Mouse (Mus musculus): ENCODE data around the gene Zfp763.
"Not testable (repeated sequence)": the region's sequence is repeated elsewhere in the genome, so short reads cannot be mapped to it uniquely, and the experiment has no call there.

Zfp763 gene

GRCm38 (mm10) chr17:33032900-33033891, at the start of gene Zfp763:
Gene Zfp763 (minus strand): TSS chr17:33033402.
- H3K27me3 ChIP-seq (ENCODE audit: control insufficient read depth, insufficient read depth, low read length, poor library complexity, severe bottlenecking) = no peaks in the 10 kb centered on the region
- H3K36me3 ChIP-seq (ENCODE audit: control insufficient read depth, insufficient read depth, low read length, poor library complexity, severe bottlenecking) = no peaks in the 10 kb centered on the region
- peak; percentile 79 for DNase-seq (ENCODE audit: low read depth, low spot score)

GRCm38 (mm10) chr17:33067958-33068357, 34.8 kb upstream of the Zfp763 start, which contains the start of gene 4921501E09Rik:
Gene 4921501E09Rik (minus strand): TSS chr17:33068058.
- no peaks in the 10 kb centered on the region for H3K36me3 ChIP-seq (ENCODE audit: control insufficient read depth, insufficient read depth, low read length, poor library complexity, severe bottlenecking)
- DNase-seq (ENCODE audit: low read depth, low spot score) = no peak
- no peaks in the 10 kb centered on the region for H3K27me3 ChIP-seq (ENCODE audit: control insufficient read depth, insufficient read depth, low read length, poor library complexity, severe bottlenecking)

GRCm38 (mm10) chr17:33063001-33063400, 29.8 kb upstream of the Zfp763 start:
- no peak for DNase-seq (ENCODE audit: low read depth, low spot score)
- no peaks in the 10 kb centered on the region for H3K27me3 ChIP-seq (ENCODE audit: control insufficient read depth, insufficient read depth, low read length, poor library complexity, severe bottlenecking)
- H3K36me3 ChIP-seq (ENCODE audit: control insufficient read depth, insufficient read depth, low read length, poor library complexity, severe bottlenecking) = no peaks in the 10 kb centered on the region

GRCm38 (mm10) chr17:33058791-33059190, 25.6 kb upstream of the Zfp763 start:
- H3K27me3 ChIP-seq (ENCODE audit: control insufficient read depth, insufficient read depth, low read length, poor library complexity, severe bottlenecking) = no peaks in the 10 kb centered on the region
- no peaks in the 10 kb centered on the region for H3K36me3 ChIP-seq (ENCODE audit: control insufficient read depth, insufficient read depth, low read length, poor library complexity, severe bottlenecking)
- DNase-seq (ENCODE audit: low read depth, low spot score) = peak; percentile 3

- no peaks in the 10 kb centered on the region for H3K36me3 ChIP-seq (ENCODE audit: control insufficient read depth, insufficient read depth, low read length, poor library complexity, severe bottlenecking)
- H3K27me3 ChIP-seq (ENCODE audit: control insufficient read depth, insufficient read depth, low read length, poor library complexity, severe bottlenecking) = no peaks in the 10 kb centered on the region; the same call in 1 of the 2 replicates
- no peak for DNase-seq (ENCODE audit: low read depth, low spot score)
Measured at GRCm38 (mm10) chr17:33032376-33032775, 826 bp downstream of the Zfp763 start.

- H3K36me3 ChIP-seq (ENCODE audit: control insufficient read depth, insufficient read depth, low read length, poor library complexity, severe bottlenecking); DNase-seq (ENCODE audit: low read depth, low spot score); H3K27me3 ChIP-seq (ENCODE audit: control insufficient read depth, insufficient read depth, low read length, poor library complexity, severe bottlenecking): not testable (repeated sequence)
Measured at GRCm38 (mm10) chr17:33020434-33020833, 12.8 kb downstream of the Zfp763 start.

- Histone ChIP-seq H3K36me3 (ENCODE audit: control insufficient read depth, insufficient read depth, low read length, poor library complexity, severe bottlenecking) (peaks cover 8% of the 10 kb centered on the region), H3K27me3 (ENCODE audit: control insufficient read depth, insufficient read depth, low read length, poor library complexity, severe bottlenecking) (no peaks in the 10 kb centered on the region)
- peak; percentile 25 for DNase-seq (ENCODE audit: low read depth, low spot score)
Measured at GRCm38 (mm10) chr17:33008337-33008736, 24.9 kb downstream of the Zfp763 start.

GRCm38 (mm10) chr17:32998492-32998891, 34.7 kb downstream of the Zfp763 start:
- Histone ChIP-seq H3K36me3 (ENCODE audit: control insufficient read depth, insufficient read depth, low read length, poor library complexity, severe bottlenecking) (peaks cover 10% of the 10 kb centered on the region), H3K27me3 (ENCODE audit: control insufficient read depth, insufficient read depth, low read length, poor library complexity, severe bottlenecking) (no peaks in the 10 kb centered on the region)
- DNase-seq (ENCODE audit: low read depth, low spot score) = peak; percentile 3

GRCm38 (mm10) chr17:32992699-32993474, 40.3 kb downstream of the Zfp763 start, which contains the start of gene Zfp952:
Gene Zfp952 (plus strand): TSS chr17:32993129.
- no peaks in the 10 kb centered on the region; the same call in none of the 2 replicates for H3K36me3 ChIP-seq (ENCODE audit: control insufficient read depth, insufficient read depth, low read length, poor library complexity, severe bottlenecking)
- peak; percentile 94 for DNase-seq (ENCODE audit: low read depth, low spot score)
- no peaks in the 10 kb centered on the region for H3K27me3 ChIP-seq (ENCODE audit: control insufficient read depth, insufficient read depth, low read length, poor library complexity, severe bottlenecking)

- Histone ChIP-seq H3K36me3 (ENCODE audit: control insufficient read depth, insufficient read depth, low read length, poor library complexity, severe bottlenecking) (no peaks in the 10 kb centered on the region; the same call in none of the 2 replicates), H3K27me3 (ENCODE audit: control insufficient read depth, insufficient read depth, low read length, poor library complexity, severe bottlenecking) (no peaks in the 10 kb centered on the region)
- peak; percentile 60 for DNase-seq (ENCODE audit: low read depth, low spot score)
Measured at GRCm38 (mm10) chr17:32991965-32992698, 41.1 kb downstream of the Zfp763 start.

GRCm38 (mm10) chr17:32986301-32986700, 46.9 kb downstream of the Zfp763 start:
- Histone ChIP-seq H3K27me3 (ENCODE audit: control insufficient read depth, insufficient read depth, low read length, poor library complexity, severe bottlenecking) (no peaks in the 10 kb centered on the region), H3K36me3 (ENCODE audit: control insufficient read depth, insufficient read depth, low read length, poor library complexity, severe bottlenecking) (no peaks in the 10 kb centered on the region)
- DNase-seq (ENCODE audit: low read depth, low spot score) = no peak

GRCm38 (mm10) chr17:32981361-32981760, 51.8 kb downstream of the Zfp763 start:
- peaks cover 17% of the 10 kb centered on the region; the same call in 1 of the 2 replicates for H3K36me3 ChIP-seq (ENCODE audit: control insufficient read depth, insufficient read depth, low read length, poor library complexity, severe bottlenecking)
- no peaks in the 10 kb centered on the region for H3K27me3 ChIP-seq (ENCODE audit: control insufficient read depth, insufficient read depth, low read length, poor library complexity, severe bottlenecking)
- DNase-seq (ENCODE audit: low read depth, low spot score) = no peak

Measured in splenic B cell, adult 2 months (primary cell).